Mouse (Mus musculus): ENCODE data around the gene Nup210.

- no peak for TF ChIP-seq CTCF (IDR thresholded peaks at IDR 0.05; ENCODE audit: extremely low read depth, insufficient read depth, insufficient read length, insufficient replicate concordance)
- no peak for TF ChIP-seq POLR2A (IDR thresholded peaks at IDR 0.05; ENCODE audit: low read depth, low read length)
These were observed 113.2 kb downstream of the Nup210 start for GRCm38 (mm10) chr6:91003310-91003995.
